Mouse (Mus musculus): ENCODE data around the gene Dcp1a. TPM values are rescaled to one million over a fixed set of nuclear protein-coding genes. Genes with fewer than 3 reads are reported as not detected.

Dcp1a gene
- total RNA-seq, 4 experiments from 2014 or later = 20.2 to 25.2 (median 24.3) TPM

GRCm38 (mm10) chr14:30560803-30561389 is 81.6 kb downstream of the Dcp1a start:
- DNase-seq (ENCODE audit: low spot score in 2 of 2) = no peak

GRCm38 (mm10) chr14:30561470-30562187 is 82.3 kb downstream of the Dcp1a start:
- no peak for DNase-seq (ENCODE audit: low spot score in 2 of 2)

DNA sequence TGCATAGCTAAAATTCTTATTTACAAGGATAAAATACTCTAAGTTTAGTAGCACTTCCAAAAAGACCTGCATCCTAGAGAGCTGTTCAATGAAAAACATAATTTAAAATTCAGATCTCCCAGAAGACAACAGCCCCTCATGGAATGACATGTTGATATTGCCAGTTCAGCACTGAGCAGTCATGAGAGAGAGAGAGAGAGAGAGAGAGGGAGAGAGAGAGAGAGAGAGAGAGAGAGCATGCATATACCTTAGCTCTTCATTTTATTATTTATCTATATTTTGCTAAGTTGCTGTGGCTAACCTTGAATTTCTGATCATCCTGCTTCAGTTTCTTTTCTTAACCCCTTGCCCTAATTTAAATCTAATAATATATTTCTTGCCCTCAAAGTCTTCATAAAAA is 83.0 kb downstream of the Dcp1a start:
- DNase-seq (ENCODE audit: low spot score in 2 of 2) = no peak

DNA sequence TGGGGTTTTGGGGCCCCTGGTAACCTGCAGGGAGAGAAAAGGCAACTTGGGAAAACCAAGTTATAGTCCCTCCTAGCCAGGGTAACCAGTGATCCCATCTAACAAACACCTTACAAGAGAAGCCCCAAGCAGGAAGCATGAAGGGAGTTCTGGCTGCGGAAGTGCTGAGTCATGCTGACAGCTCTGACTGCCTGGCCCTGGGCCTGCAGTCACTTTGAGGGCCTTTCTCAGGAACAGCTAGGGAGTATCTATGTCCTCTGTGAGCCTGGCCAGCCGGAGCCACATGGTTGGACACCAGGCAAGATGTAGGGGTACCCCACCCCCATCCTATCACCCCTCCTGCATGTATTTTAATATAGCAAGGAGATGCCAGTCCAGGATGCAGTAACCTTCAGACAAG is 85.1 kb downstream of the Dcp1a start:
- DNase-seq (ENCODE audit: low spot score in 2 of 2) = no peak

DNA sequence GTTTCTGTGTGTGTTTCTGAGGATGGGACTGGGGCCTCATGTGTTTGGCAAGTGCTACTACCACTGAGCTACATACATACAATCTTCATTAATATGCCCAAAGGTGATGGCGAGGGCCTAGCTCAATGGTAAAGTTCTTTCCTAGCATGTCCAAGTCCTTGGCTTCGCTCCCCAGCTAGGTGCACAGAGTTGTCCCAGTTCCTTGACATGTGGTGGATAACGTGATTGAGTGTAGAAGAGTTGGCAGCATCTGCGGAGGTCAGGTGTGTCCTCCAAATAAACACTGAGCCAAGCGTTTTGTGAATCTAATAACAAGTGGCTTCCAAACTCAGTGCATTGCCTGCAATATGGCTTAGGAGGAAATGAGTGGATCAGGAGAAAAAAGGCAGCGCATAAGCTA is 87.0 kb downstream of the Dcp1a start:
- DNase-seq (ENCODE audit: low spot score in 2 of 2) = no peak

GRCm38 (mm10) chr14:30568016-30568415 is 88.7 kb downstream of the Dcp1a start:
- DNase-seq (ENCODE audit: low spot score in 2 of 2) = no peak

- no peak for DNase-seq (ENCODE audit: low spot score in 2 of 2)
These were observed 91.0 kb downstream of the Dcp1a start for GRCm38 (mm10) chr14:30570303-30570702.

DNA sequence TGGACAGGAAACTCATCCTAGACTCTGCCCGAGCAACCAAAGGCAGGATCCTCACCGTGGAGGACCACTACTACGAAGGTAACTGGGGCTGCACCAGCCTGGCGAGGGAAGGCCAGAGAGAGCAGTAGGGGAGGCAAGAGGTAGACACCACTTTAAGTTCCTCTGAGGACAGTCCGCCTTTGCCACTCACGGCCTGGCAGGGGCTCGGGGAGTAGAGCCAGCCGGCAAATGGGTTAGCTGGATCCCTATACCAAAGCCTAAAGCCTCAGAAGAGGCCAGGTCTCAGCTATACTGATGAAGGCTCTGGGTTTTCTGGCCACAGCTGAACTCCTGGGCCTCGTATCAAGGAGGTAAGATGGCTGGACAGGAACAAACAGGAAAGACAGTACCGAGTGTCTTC is 92.9 kb downstream of the Dcp1a start:
- no peak for DNase-seq (ENCODE audit: low spot score in 2 of 2)

DNA sequence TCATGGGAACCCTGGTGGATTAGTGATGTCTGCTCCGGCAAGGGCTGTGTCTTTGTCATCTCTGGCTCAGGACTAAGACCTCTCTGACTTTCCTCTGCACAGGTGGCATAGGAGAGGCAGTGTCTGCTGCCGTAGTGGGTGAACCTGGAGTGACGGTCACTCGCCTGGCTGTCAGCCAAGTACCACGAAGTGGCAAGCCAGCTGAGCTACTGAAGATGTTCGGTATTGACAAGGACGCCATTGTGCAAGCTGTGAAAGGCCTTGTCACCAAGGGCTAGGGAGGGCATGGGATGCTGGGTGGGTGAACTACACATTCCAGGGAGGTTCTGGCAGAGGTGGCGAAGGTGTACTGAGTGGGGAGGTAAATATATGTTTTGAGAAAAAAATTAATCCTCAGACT is 93.9 kb downstream of the Dcp1a start:
- DNase-seq (ENCODE audit: low spot score in 2 of 2) = no peak

DNA sequence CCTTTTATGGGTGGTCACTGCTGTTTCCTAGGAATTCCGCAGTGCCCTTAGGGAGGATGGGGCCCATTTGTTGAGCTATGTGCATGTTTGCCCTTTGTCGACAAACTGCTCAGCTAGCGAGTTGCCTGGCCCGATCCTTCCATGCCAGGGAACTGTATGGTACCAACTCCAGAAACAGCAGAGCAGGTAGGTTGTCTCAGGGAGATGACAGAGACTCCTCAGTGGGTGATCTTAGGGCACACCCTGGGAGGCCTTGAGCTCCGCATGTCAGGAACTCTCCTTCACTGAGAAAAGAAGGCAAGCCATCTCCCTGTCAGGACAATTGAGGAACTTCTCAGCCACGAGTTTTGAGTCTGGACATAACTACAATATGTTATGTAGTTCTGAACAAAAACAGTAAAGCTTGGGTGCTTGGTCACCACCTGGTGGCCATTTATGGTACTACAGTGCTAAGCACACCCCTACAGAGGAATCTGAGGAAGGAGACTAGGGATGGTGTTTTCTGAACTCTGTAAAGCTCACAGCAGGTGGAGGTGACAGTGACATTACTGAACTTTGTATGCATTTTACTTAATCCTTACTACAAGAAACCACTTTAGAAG is 94.7 kb downstream of the Dcp1a start:
- DNase-seq (ENCODE audit: low spot score in 2 of 2) = peak in 1 of 2 experiments; percentile 78

- no peak for DNase-seq (ENCODE audit: low spot score in 2 of 2)
These were observed 96.5 kb downstream of the Dcp1a start for GRCm38 (mm10) chr14:30575791-30576190.

GRCm38 (mm10) chr14:30576260-30576659 is 96.9 kb downstream of the Dcp1a start:
- no peak for DNase-seq (ENCODE audit: low spot score in 2 of 2)

Small RNA genes within 50 kb of the gene (microRNA-seq; reads per million reads assigned to microRNA genes)
- gene Mir3076 = 4.6 to 4.8 reads per million in 2 experiments

Other genes with a start within 250 kb of the Dcp1a start
- 10 to 100 TPM; 45.2 to 48.8 (median 46.9) TPM for gene Cacna1d, start 11.9 kb downstream of the Dcp1a start, total RNA-seq (2022)
- 100 to 1,000 TPM; 204 to 217 (median 208) TPM for gene Tkt, start 68.8 kb downstream of the Dcp1a start, total RNA-seq (2022)
- gene Prkcd, start 146.7 kb downstream of the Dcp1a start, total RNA-seq (2022) = 10 to 100 TPM; 16.0 to 47.2 (median 18.0) TPM
- 10 to 100 TPM; 11.9 to 13.7 (median 13.2) TPM for gene Rft1, start 174.8 kb downstream of the Dcp1a start, total RNA-seq (2022)
- 10 to 100 TPM; 36.1 to 43.5 (median 36.7) TPM for gene Sfmbt1, start 235.3 kb downstream of the Dcp1a start, total RNA-seq (2022)

All from left cerebral cortex, adult 8-10 months (tissue).